Mouse (Mus musculus) spleen, adult 2 months (tissue): ENCODE measurements around the gene Nup93. TPM values are rescaled to one million over a fixed set of nuclear protein-coding genes. Genes with fewer than 3 reads are reported as not detected.

Experiments
- DNase-seq, 2 experiments: peaks; one replicate each; pipeline versions ENCODE4 v3.0.0 to v3.0.0-alpha.2; 2012 to 2021; ENCODE audit warnings: low spot score in 2 of 2, low read depth in 1 of 2
- H3K27ac ChIP-seq: fragments of 200-500 bp; 2 replicates; pipeline ENCODE4 v1.5.1; 2012; ENCODE audit warnings: low read length, inconsistent platforms; ENCODE audit not compliant: insufficient read depth
- H3K27me3 ChIP-seq: fragments of 200-500 bp; 2 replicates; pipeline ENCODE4 v1.6.1; 2012; ENCODE audit warnings: mild to moderate bottlenecking, moderate library complexity, low read length, inconsistent platforms; ENCODE audit not compliant: control insufficient read depth, insufficient read depth
- H3K36me3 ChIP-seq: fragments of 200-500 bp; 2 replicates; pipeline ENCODE4 v1.6.1; 2012; ENCODE audit warnings: mild to moderate bottlenecking, low read length, inconsistent platforms; ENCODE audit not compliant: control insufficient read depth, insufficient read depth
- H3K4me1 ChIP-seq: fragments of 200-500 bp; 2 replicates; pipeline ENCODE4 v1.6.1; 2011; ENCODE audit warnings: inconsistent platforms; ENCODE audit not compliant: control insufficient read depth, insufficient read depth, insufficient read length
- H3K4me3 ChIP-seq: fragments of 200-500 bp; 2 replicates; pipeline ENCODE4 v1.5.1; 2011; ENCODE audit warnings: mild to moderate bottlenecking, inconsistent platforms; ENCODE audit not compliant: insufficient read depth, insufficient read length; ENCODE audit errors: extremely low read depth
- CTCF ChIP-seq: fragments of 200-500 bp; IDR thresholded peaks from 2 replicates; pipeline ENCODE4 v1.5.1; 2011; ENCODE audit warnings: mild to moderate bottlenecking, inconsistent platforms; ENCODE audit not compliant: insufficient read depth, insufficient read length, insufficient replicate concordance; ENCODE audit errors: extremely low read depth
- POLR2A ChIP-seq: fragments of 200-500 bp; IDR thresholded peaks from 2 replicates; pipeline ENCODE4 v1.6.1; 2011; ENCODE audit warnings: low read depth, low read length, inconsistent platforms
- WGBS: fragments of 180-500 bp; shearing (Covaris S2); methylation state at CpG from one replicate; pipeline ENCODE4 v1.1.7; 2018; 5-methylcytosine and 5-hydroxymethylcytosine counted together
- polyA plus RNA-seq: library from polyadenylated mRNA; depleted of rRNA; stranded (reverse); fragments of >200 nt; gene quantifications from 2 replicates; pipeline ENCODE4 v1.2.3, GENCODE M21; 2012

Nup93 gene
- polyA plus RNA-seq, 1 experiment = 13.2 TPM

DNA sequence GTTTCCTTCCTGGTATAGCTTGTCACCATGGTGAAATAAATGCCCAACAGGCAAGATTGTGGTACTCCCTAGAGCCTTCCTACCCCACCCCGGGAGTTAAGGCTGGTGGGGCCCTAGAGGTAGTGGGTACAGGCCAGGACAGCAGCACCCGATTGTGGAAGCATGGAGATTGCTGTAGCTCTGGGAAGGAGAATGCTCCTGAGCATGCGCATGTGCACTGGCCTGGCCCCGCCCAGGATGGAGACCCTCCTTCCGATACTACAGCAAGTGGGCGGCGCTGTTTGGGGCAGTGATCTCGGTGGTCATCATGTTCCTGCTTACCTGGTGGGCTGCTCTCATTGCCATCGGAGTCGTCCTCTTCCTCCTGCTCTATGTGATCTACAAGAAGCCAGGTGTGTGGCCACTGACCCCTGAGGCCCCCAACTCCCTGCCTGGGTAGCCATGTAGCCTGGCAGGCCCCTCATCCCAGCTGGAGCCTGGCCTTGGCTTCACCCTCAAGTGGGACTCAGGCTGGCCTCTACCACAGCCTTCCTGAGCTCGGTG, 129.5 kb downstream of the Nup93 start:
- Histone ChIP-seq H3K4me1 (peaks cover 36% of the 10 kb centered on the region; the same call in 1 of the 2 replicates), H3K27me3 (no peaks in the 10 kb centered on the region), H3K27ac (no peak overlapping the region), H3K36me3 (no peaks in the 10 kb centered on the region), H3K4me3 (no peak overlapping the region)
- 87% methylated on average over 11 of the region's 11 CpGs for WGBS
- TF ChIP-seq CTCF = no peak
- TF ChIP-seq POLR2A = no peak
- DNase-seq = no peak

- peak overlapping the region; percentile 70; the same call in 1 of the 2 replicates for H3K27ac ChIP-seq
- H3K4me1 ChIP-seq = peaks cover 36% of the 10 kb centered on the region; the same call in 1 of the 2 replicates
- no peak for DNase-seq
- TF ChIP-seq CTCF (no peak), POLR2A (no peak)
- 87% methylated on average over 4 of the region's 4 CpGs for WGBS
- H3K36me3 ChIP-seq = no peaks in the 10 kb centered on the region
- H3K4me3 ChIP-seq = no peak overlapping the region
- H3K27me3 ChIP-seq = no peaks in the 10 kb centered on the region
These were observed 131.3 kb downstream of the Nup93 start for GRCm38 (mm10) chr8:94345657-94346056.

GRCm38 (mm10) chr8:94346264-94346663, 131.9 kb downstream of the Nup93 start:
- DNase-seq = no peak
- Histone ChIP-seq H3K27ac (peak overlapping the region; percentile 70), H3K4me1 (peaks cover 31% of the 10 kb centered on the region; the same call in 1 of the 2 replicates), H3K4me3 (no peak overlapping the region), H3K27me3 (no peaks in the 10 kb centered on the region), H3K36me3 (no peaks in the 10 kb centered on the region)
- TF ChIP-seq POLR2A (no peak), CTCF (no peak)
- WGBS = 53% methylated on average over 13 of the region's 13 CpGs

GRCm38 (mm10) chr8:94348425-94348824, 134.1 kb downstream of the Nup93 start:
- WGBS = 20% methylated on average over 9 of the region's 9 CpGs
- Histone ChIP-seq H3K36me3 (no peaks in the 10 kb centered on the region), H3K4me3 (no peak overlapping the region), H3K4me1 (peaks cover 27% of the 10 kb centered on the region; the same call in 1 of the 2 replicates), H3K27me3 (no peaks in the 10 kb centered on the region), H3K27ac (no peak overlapping the region)
- no peak for DNase-seq
- TF ChIP-seq POLR2A = no peak
- no peak for TF ChIP-seq CTCF

DNA sequence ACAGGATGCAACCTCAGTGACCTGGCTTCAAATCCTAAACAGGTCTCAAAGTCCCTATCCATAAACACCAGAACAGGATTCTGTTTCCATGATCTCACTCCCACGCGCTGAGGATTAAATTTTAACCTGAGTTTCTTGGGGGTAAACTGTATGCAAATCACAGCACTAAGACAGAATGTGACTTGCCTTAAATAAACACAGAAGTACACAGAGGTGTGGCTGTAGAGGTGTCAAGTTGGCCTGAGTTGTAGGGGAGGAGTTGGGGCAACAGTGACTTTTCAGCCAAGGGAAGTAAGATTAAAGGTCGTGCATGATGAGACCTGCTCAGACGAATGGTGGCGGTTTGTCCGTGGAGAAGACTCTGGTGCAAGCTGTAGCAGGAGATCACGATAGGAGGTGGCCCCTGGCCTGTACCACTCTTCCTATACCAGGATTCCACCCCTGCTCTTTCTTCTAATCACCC, 139.7 kb downstream of the Nup93 start:
- Histone ChIP-seq H3K27ac (peak overlapping the region; percentile 94), H3K36me3 (no peaks in the 10 kb centered on the region), H3K4me1 (peaks cover 23% of the 10 kb centered on the region; the same call in 1 of the 2 replicates), H3K4me3 (no peak overlapping the region), H3K27me3 (no peaks in the 10 kb centered on the region)
- peak in 1 of 2 experiments; percentile 45 for DNase-seq
- TF ChIP-seq POLR2A (no peak), CTCF (no peak)
- WGBS = 36% methylated on average over 7 of the region's 7 CpGs

DNA sequence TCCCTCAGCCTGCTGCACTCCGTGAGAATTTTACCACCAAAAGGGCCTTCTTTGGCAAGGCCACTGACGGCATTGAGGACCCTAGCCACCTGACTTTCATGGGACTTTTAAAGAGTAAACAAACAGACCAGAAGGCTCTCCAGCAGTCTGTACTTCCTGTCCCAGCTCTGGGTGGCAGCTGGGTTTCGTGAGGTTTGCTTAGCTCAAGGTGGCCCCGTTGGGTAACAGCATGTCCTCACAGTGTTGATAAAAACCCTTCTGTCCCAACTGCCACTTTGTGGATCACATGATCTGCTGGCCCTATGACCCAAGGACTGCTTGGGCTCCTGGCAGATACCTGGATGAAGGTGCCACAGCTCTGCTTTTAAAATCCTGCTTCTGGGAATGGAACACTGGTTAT, 140.2 kb downstream of the Nup93 start:
- Histone ChIP-seq H3K4me3 (no peak overlapping the region), H3K4me1 (peaks cover 23% of the 10 kb centered on the region; the same call in 1 of the 2 replicates), H3K27ac (peak overlapping the region; percentile 94), H3K27me3 (no peaks in the 10 kb centered on the region), H3K36me3 (no peaks in the 10 kb centered on the region)
- DNase-seq = peak; percentile 61 to 63
- TF ChIP-seq CTCF = no peak
- TF ChIP-seq POLR2A = no peak
- WGBS = 7% methylated on average over 4 of the region's 4 CpGs

DNA sequence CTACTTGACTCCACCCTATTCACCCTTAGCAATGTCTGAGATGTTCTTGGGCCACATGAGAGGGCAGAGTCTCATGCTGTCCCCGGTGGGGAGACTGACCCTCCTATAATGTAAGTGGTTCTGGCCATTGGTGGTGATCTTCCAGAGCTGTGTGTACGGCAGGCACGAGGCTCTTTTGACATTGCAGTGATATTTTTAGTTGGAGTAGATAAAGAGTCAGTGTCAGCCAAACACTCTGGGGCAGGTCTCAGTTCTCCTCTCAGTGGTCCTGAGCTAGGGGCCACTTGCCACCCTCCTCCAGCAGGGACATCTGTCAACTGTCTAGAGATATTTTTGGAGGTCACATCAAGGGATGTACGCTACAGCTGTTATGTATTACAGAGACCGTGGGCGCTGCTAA, 142.9 kb downstream of the Nup93 start:
- 36% methylated on average over 6 of the region's 6 CpGs for WGBS
- TF ChIP-seq POLR2A (no peak), CTCF (no peak)
- Histone ChIP-seq H3K27ac (no peak overlapping the region), H3K36me3 (no peaks in the 10 kb centered on the region), H3K4me3 (no peak overlapping the region), H3K4me1 (peaks cover 32% of the 10 kb centered on the region; the same call in 1 of the 2 replicates), H3K27me3 (no peaks in the 10 kb centered on the region)
- no peak for DNase-seq
